Mouse (Mus musculus): ENCODE data around the gene Cxcl5. TPM values are rescaled to one million over a fixed set of nuclear protein-coding genes. Genes with fewer than 3 reads are reported as not detected.

Cxcl5 gene
- polyA plus RNA-seq, 1 experiment from 2014 or later = 0.10 TPM

DNA sequence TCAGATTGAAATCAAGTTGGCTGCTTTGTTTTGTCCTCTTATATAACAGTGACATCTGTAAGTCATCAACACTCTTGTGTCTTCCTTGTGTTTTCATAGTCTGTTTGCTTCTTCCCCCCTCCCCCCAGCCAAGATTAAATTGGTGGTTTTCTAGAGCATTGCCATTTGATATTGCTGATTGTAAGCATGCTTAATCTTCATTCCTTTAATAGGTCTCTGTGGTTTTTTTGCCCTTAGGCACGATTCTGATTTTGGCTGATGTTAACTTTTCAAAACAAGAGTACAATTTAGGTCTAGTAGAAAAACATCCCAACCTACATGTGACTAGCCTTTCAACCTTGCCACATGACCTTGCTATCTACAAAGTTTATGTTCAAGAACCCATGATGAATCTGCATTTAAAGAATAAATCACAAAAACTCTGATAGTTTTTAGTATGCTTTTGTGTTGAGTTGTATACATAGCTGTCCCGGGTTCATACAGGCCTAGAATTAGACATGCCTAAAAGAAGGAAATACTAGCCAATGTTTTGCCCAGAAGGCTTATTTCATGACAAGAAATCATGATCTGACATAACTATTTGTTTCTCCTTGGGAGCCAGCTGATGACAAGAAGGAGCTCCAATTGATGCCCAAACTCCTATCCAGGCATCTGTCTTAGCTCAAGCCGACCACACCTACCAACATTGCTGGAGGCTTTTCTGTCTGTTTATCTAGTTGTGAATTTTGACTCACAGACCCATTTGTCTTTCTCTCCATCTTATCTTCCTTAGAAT, 48.2 kb downstream of the Cxcl5 start:
- H3K9ac ChIP-seq (ENCODE audit: low read length) = no peak overlapping the region
- no peaks in the 10 kb centered on the region for H3K27me3 ChIP-seq (ENCODE audit: control insufficient read depth, insufficient read depth, low read length)
- H3K36me3 ChIP-seq (ENCODE audit: control insufficient read depth, insufficient read depth, low read length) = no peaks in the 10 kb centered on the region
- no peaks in the 10 kb centered on the region for H3K9me3 ChIP-seq (ENCODE audit: control insufficient read depth, low read length)
- 48% methylated on average over 3 of the region's 3 CpGs for WGBS
- ATAC-seq (ENCODE audit: low FRiP score, low TSS enrichment) (no peak), DNase-seq (ENCODE audit: low spot score) (no peak)
- H3K4me1 ChIP-seq (replicated peaks; ENCODE audit: control insufficient read depth, insufficient read depth) = no peaks in the 10 kb centered on the region
- no peak for TF ChIP-seq CTCF (IDR thresholded peaks at IDR 0.05; ENCODE audit: low read depth)
- TF ChIP-seq EP300 (optimal IDR thresholded peaks at IDR 0.05) = no peak
- H3K27ac ChIP-seq (replicated peaks) = no peak overlapping the region
- no peak overlapping the region for H3K4me3 ChIP-seq (ENCODE audit: low read depth, low read length)
- H3K4me2 ChIP-seq (replicated peaks; ENCODE audit: low read depth) = no peak overlapping the region

Small RNA genes lying within 50 kb of the gene (microRNA-seq; reads per million reads assigned to microRNA genes)
- gene Gm24322 = not detected

Other genes with a start within 250 kb of the Cxcl5 start
- 2.2 and 2.3 TPM in 2 replicates for gene Afm, start 240.4 kb upstream of the Cxcl5 start, polyA plus RNA-seq (2015; fragmentation: Nextera tagmentation; extraction: Ambion mirVana)
- 0.16 TPM in 1 of 2 replicates, not detected in the other for gene 5830473C10Rik, start 198.3 kb upstream of the Cxcl5 start, polyA plus RNA-seq (2015; fragmentation: Nextera tagmentation; extraction: Ambion mirVana)
- gene Rassf6, start 118.7 kb upstream of the Cxcl5 start, polyA plus RNA-seq (2015; fragmentation: Nextera tagmentation; extraction: Ambion mirVana) = 14.5 and 14.9 TPM in 2 replicates
- gene Ppbp, start 9.2 kb downstream of the Cxcl5 start, polyA plus RNA-seq (2015; fragmentation: Nextera tagmentation; extraction: Ambion mirVana) = 4.4 and 16.9 TPM in 2 replicates
- 159 and 216 TPM in 2 replicates for gene Pf4, start 13.1 kb downstream of the Cxcl5 start, polyA plus RNA-seq (2015; fragmentation: Nextera tagmentation; extraction: Ambion mirVana)
- 0.05 and 0.10 TPM in 2 replicates for gene Cxcl3, start 26.7 kb downstream of the Cxcl5 start, polyA plus RNA-seq (2015; fragmentation: Nextera tagmentation; extraction: Ambion mirVana)
- 0.58 and 0.70 TPM in 2 replicates for gene Cxcl15, start 35.2 kb downstream of the Cxcl5 start, polyA plus RNA-seq (2015; fragmentation: Nextera tagmentation; extraction: Ambion mirVana)
- 0.38 and 0.93 TPM in 2 replicates for gene Cxcl1, start 131.9 kb downstream of the Cxcl5 start, polyA plus RNA-seq (2015; fragmentation: Nextera tagmentation; extraction: Ambion mirVana)
- 0.15 and 0.16 TPM in 2 replicates for gene Cxcl2, start 144.5 kb downstream of the Cxcl5 start, polyA plus RNA-seq (2015; fragmentation: Nextera tagmentation; extraction: Ambion mirVana)
- 44.2 and 45.5 TPM in 2 replicates for gene Mthfd2l, start 171.8 kb downstream of the Cxcl5 start, polyA plus RNA-seq (2015; fragmentation: Nextera tagmentation; extraction: Ambion mirVana)